Mouse (Mus musculus) inflammation-experienced regulatory T-cells, adult 6 months (primary cell): ENCODE measurements at regions not wholly inside any gene's neighbourhood (a gene's known extent, or its start where the extent isn't known, plus 50 kb on each side); places are given as distances from the start of the nearest gene placed in this dataset.
"Not testable (repeated sequence)": the region's sequence is repeated elsewhere in the genome, so short reads cannot be mapped to it uniquely, and the experiment has no call there.

ENCODE experiments used
- ATAC-seq: one replicate; pipeline ENCODE4 v1.8.0; 2017

GRCm38 (mm10) chr3:128413481-128413880 lies 517.4 kb upstream of the Fam241a start:
- no peak for ATAC-seq

GRCm38 (mm10) chr3:128412157-128412556 lies 516.0 kb upstream of the Fam241a start:
- no peak for ATAC-seq

GRCm38 (mm10) chr3:128394805-128395204 lies 498.7 kb upstream of the Fam241a start:
- ATAC-seq, result no peak

GRCm38 (mm10) chr3:128380579-128380978 lies 484.5 kb upstream of the Fam241a start:
- no peak for ATAC-seq

- ATAC-seq, result no peak
These were observed 473.5 kb upstream of the Fam241a start for GRCm38 (mm10) chr3:128369521-128370127.

GRCm38 (mm10) chr3:128362310-128362709 lies 466.2 kb upstream of the Fam241a start:
- no peak for ATAC-seq

GRCm38 (mm10) chr3:128349123-128349522 lies 453.0 kb upstream of the Fam241a start:
- not testable (repeated sequence) for ATAC-seq

GRCm38 (mm10) chr3:128347782-128348574 lies 451.9 kb upstream of the Fam241a start:
- ATAC-seq, result no peak

- ATAC-seq, result no peak
These were observed 441.4 kb upstream of the Fam241a start for GRCm38 (mm10) chr3:128337508-128337907.

GRCm38 (mm10) chr3:128337031-128337430 lies 440.9 kb upstream of the Fam241a start:
- peak; percentile 38 for ATAC-seq

GRCm38 (mm10) chr3:128327677-128328076 lies 431.6 kb upstream of the Fam241a start:
- ATAC-seq, result no peak

- ATAC-seq, result no peak
These were observed 405.2 kb upstream of the Fam241a start for GRCm38 (mm10) chr3:128301312-128301711.

- no peak for ATAC-seq
These were observed 402.0 kb upstream of the Fam241a start for GRCm38 (mm10) chr3:128298110-128298509.

- ATAC-seq, result no peak
These were observed 391.7 kb upstream of the Fam241a start for GRCm38 (mm10) chr3:128287846-128288245.

- no peak for ATAC-seq
These were observed 389.1 kb upstream of the Fam241a start for GRCm38 (mm10) chr3:128285214-128285613.

- no peak for ATAC-seq
These were observed 384.5 kb upstream of the Fam241a start for GRCm38 (mm10) chr3:128280626-128281025.

GRCm38 (mm10) chr3:128270576-128270975 lies 374.5 kb upstream of the Fam241a start:
- no peak for ATAC-seq

GRCm38 (mm10) chr3:128261208-128261607 lies 365.1 kb upstream of the Fam241a start:
- ATAC-seq, result no peak

GRCm38 (mm10) chr3:128247816-128248215 lies 351.7 kb upstream of the Fam241a start:
- no peak for ATAC-seq

- no peak for ATAC-seq
These were observed 343.8 kb upstream of the Fam241a start for GRCm38 (mm10) chr3:128239813-128240421.

- no peak for ATAC-seq
These were observed 334.3 kb upstream of the Fam241a start for GRCm38 (mm10) chr3:128230390-128230789.

- no peak for ATAC-seq
These were observed 330.9 kb upstream of the Fam241a start for GRCm38 (mm10) chr3:128226930-128227585.

- ATAC-seq, result no peak
These were observed 330.4 kb upstream of the Fam241a start for GRCm38 (mm10) chr3:128226503-128226902.
